Mouse (Mus musculus) midbrain, postnatal 0 days (tissue): ENCODE data around the gene Olfr1199. TPM values are rescaled to one million over a fixed set of nuclear protein-coding genes. Genes with fewer than 3 reads are reported as not detected.

ENCODE experiments used
- ATAC-seq: fragments of 200-750 bp; cut with Nextera tagmentation; 2 replicates; pipeline ENCODE4 v1.8.0; 2017; ENCODE audit warnings: moderate number of reproducible peaks, mild to moderate bottlenecking, moderate TSS enrichment, moderate library complexity; ENCODE audit not compliant: low FRiP score
- DNase-seq: peaks from one replicate; pipeline ENCODE4 v3.0.0-alpha.2; 2015; ENCODE audit warnings: low spot score
- H3K27ac ChIP-seq: fragments of 300-500 bp; sonication (generic); 2 replicates; pipeline ENCODE4 v1.5.1; 2014; ENCODE audit warnings: low read depth, mild to moderate bottlenecking, low read length, mixed read lengths
- H3K27me3 ChIP-seq: fragments of 300-500 bp; sonication (generic); 2 replicates; pipeline ENCODE4 v1.6.1; 2014; ENCODE audit warnings: low read length, control low read depth, mixed read lengths; ENCODE audit not compliant: insufficient read depth
- H3K36me3 ChIP-seq: fragments of 300-500 bp; sonication (generic); 2 replicates; pipeline ENCODE4 v1.6.1; 2014; ENCODE audit warnings: low read length, control low read depth, mixed read lengths; ENCODE audit not compliant: insufficient read depth
- H3K4me1 ChIP-seq: fragments of 300-500 bp; sonication (generic); 2 replicates; pipeline ENCODE4 v1.6.1; 2014; ENCODE audit warnings: mild to moderate bottlenecking, control low read depth, antibody characterized with exemption, low read length, mixed read lengths; ENCODE audit not compliant: insufficient read depth
- H3K4me2 ChIP-seq: fragments of 300-500 bp; sonication (generic); 2 replicates; pipeline ENCODE4 v1.6.1; 2014; ENCODE audit warnings: low read depth, mild to moderate bottlenecking, low read length, mixed read lengths; ENCODE audit not compliant: poor library complexity, severe bottlenecking
- H3K4me3 ChIP-seq: fragments of 300-500 bp; sonication (generic); 2 replicates; pipeline ENCODE4 v1.5.1; 2014; ENCODE audit warnings: low read depth, mild to moderate bottlenecking, low read length, moderate library complexity
- H3K9ac ChIP-seq: fragments of 300-500 bp; sonication (generic); replicated peaks from 2 replicates; pipeline ENCODE4 v1.6.1; 2014; ENCODE audit warnings: mild to moderate bottlenecking, low read length, moderate library complexity, mixed read lengths; ENCODE audit not compliant: poor library complexity, severe bottlenecking
- H3K9me3 ChIP-seq: fragments of 300-500 bp; sonication (generic); 2 replicates; pipeline ENCODE4 v1.6.1; 2016; ENCODE audit warnings: low read length, control low read depth
- CTCF ChIP-seq: IDR thresholded peaks from 2 replicates; pipeline ENCODE4 v1.5.1; 2016; ENCODE audit warnings: antibody characterized with exemption, mild to moderate bottlenecking
- WGBS: fragments of 180-500 bp; shearing (Covaris S2); extraction: QIAGEN DNeasy Blood & Tissue Kit; methylation state at CpG from one replicate; pipeline ENCODE4 v1.1.7; 2014; 5-methylcytosine and 5-hydroxymethylcytosine counted together
- polyA plus RNA-seq: library from polyadenylated mRNA; unstranded; fragments of >200 nt; fragmentation: Nextera tagmentation; extraction: Ambion mirVana; gene quantifications from 2 replicates; pipeline ENCODE4 v1.2.1, GENCODE M21; 2015
- total RNA-seq: library from RNA; depleted of rRNA; stranded (reverse); fragments of >200 nt; gene quantifications from 2 replicates; pipeline ENCODE4 v1.2.3, GENCODE M21; 2014; rRNA removed

Olfr1199 gene
- total RNA-seq (not detected in 2 replicates), polyA plus RNA-seq (not detected in 2 replicates)

DNA sequence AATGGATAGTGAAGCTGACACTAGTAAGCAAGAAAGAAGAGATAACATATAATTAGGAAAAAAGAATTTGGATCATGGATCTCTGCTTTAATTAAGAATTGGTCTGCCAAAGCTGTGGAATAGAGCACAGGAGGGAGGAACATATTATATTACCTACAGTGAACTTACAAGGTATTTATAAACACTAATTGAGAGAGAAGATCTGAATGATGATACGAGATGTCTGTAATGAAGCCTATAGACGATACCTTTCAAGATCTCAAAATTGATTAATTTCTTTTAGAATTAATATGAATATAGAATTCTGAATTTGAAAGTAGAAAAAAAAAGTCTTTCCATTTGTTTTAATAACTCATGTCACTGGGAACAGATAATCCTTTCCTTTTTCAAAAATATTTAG is at the start of gene Olfr1199:
Gene Olfr1199 (minus strand): TSS at position 101 of the 400 bp plus-strand sequence.
- no peak within 1 kb of the TSS for H3K27ac ChIP-seq
- TF ChIP-seq CTCF: no peak
- H3K9ac ChIP-seq: no peak within 1 kb of the TSS
- H3K4me1 ChIP-seq: no peaks in the 10 kb centered on the region
- 89% methylated on average over 2 of the region's 2 CpGs for WGBS
- H3K9me3 ChIP-seq: no peaks in the 10 kb centered on the region
- ATAC-seq (no peak), DNase-seq (no peak)
- no peaks in the 10 kb centered on the region for H3K27me3 ChIP-seq
- H3K4me3 ChIP-seq: no peak within 1 kb of the TSS
- H3K4me2 ChIP-seq: no peak within 1 kb of the TSS
- no peaks in the 10 kb centered on the region for H3K36me3 ChIP-seq

DNA sequence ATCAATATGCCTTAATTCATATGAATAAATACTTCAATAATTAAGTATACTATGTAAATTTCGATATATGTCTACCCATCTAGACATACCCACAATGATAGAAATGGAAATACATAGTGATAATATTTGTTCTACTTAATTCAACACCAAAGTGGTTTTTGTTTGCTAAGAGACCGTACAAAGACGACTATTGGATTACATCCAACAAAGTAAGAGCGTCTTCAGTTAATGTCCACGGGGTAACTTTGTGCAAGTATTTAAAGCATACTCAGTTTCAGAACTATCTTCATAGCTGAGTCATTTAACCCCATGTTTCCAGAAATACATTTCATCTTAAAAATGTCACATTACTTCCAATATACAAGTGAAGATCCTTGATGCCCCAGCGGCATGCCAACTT is 32.5 kb upstream of the Olfr1199 start, which contains the start of gene Olfr1201:
Gene Olfr1201 (plus strand): TSS at position 301 of the 400 bp plus-strand sequence.
- H3K4me3 ChIP-seq: no peak within 1 kb of the TSS
- 84% methylated on average over 6 of the region's 6 CpGs for WGBS
- no peaks in the 10 kb centered on the region for H3K27me3 ChIP-seq
- DNase-seq (no peak), ATAC-seq (no peak)
- H3K36me3 ChIP-seq: no peaks in the 10 kb centered on the region
- no peak within 1 kb of the TSS for H3K9ac ChIP-seq
- H3K27ac ChIP-seq: no peak within 1 kb of the TSS
- no peak for TF ChIP-seq CTCF
- H3K4me1 ChIP-seq: no peaks in the 10 kb centered on the region
- no peak within 1 kb of the TSS for H3K4me2 ChIP-seq
- H3K9me3 ChIP-seq: no peaks in the 10 kb centered on the region

DNA sequence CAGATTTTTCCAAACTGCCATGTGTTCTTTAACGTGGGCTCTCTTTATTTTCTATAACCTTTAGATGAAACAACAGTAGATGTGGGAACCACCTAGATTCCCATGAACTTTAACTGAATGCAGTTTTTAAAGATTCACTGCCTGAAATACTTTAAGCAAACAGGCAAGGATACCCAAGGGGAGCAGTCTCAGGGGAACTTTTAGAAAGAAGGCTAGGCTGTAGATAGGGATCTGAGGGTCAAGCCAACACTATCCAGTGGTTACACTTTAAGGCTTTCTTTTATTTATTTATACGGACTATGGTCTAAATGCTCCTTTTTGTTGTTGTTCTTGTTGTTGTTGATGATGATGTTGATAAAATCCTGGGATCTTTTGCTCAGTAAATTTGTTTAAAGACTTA is 10.1 kb upstream of the Olfr1199 start, which contains the start of gene Olfr1200:
Gene Olfr1200 (minus strand): TSS at position 101 of the 400 bp plus-strand sequence.
- H3K27ac ChIP-seq: no peak within 1 kb of the TSS
- H3K36me3 ChIP-seq: no peaks in the 10 kb centered on the region
- WGBS: 81% methylated on average over 2 of the region's 2 CpGs
- TF ChIP-seq CTCF: no peak
- no peaks in the 10 kb centered on the region for H3K4me1 ChIP-seq
- no peaks in the 10 kb centered on the region for H3K9me3 ChIP-seq
- ATAC-seq: no peak
- H3K9ac ChIP-seq: no peak within 1 kb of the TSS
- H3K27me3 ChIP-seq: no peaks in the 10 kb centered on the region
- no peak within 1 kb of the TSS for H3K4me3 ChIP-seq
- no peak for DNase-seq
- no peak within 1 kb of the TSS for H3K4me2 ChIP-seq

DNA sequence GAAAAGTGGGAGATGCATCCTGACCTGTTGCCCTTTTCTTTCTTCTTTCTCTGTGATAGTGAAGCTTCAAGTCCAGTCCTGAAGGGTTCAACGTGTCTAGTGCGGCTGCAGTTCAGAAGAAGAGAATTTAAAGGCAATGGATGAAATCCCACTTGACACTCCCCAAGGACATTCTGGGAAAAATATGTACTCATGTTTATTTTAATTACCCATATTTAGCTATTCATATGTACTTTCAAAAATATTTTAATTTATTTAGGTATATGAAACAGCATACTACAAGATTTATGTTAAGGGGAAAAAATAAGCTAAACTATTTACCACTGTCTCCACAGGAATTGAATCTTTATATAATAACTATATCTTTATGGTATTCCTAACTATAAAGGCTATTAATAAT is 9.0 kb downstream of the Olfr1199 start, which contains the start of gene Olfr1198:
Gene Olfr1198 (minus strand): TSS at position 101 of the 400 bp plus-strand sequence.
- Histone ChIP-seq H3K9me3 (no peaks in the 10 kb centered on the region), H3K4me1 (no peaks in the 10 kb centered on the region)
- WGBS: 87% methylated on average over 2 of the region's 2 CpGs

DNA sequence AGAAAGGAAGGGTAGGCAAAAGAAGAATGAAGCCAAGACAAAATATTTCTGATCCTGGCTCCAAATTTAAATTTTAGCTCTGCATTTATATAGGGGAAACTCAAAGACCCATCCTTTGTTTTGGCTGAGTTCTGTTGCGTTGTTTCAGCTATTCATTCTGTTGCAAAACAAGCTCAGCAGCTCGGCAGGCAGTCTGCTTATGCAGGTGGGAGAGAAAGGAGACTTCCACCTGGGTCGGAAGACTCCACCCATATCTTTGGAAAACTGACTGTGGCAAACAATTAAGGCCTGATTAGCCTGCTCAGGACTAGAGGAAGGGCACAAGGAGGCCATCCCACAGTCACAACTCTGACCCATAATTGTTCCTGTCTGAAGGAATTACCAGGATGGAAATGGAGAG is 16.9 kb downstream of the Olfr1199 start:
- Histone ChIP-seq H3K4me1 (no peaks in the 10 kb centered on the region), H3K27me3 (no peaks in the 10 kb centered on the region), H3K27ac (no peak overlapping the region), H3K9ac (no peak overlapping the region), H3K36me3 (no peaks in the 10 kb centered on the region), H3K9me3 (no peaks in the 10 kb centered on the region), H3K4me3 (no peak overlapping the region), H3K4me2 (no peak overlapping the region)
- no peak for TF ChIP-seq CTCF
- WGBS: 64% methylated on average over 3 of the region's 3 CpGs
- no peak for DNase-seq
- ATAC-seq: no peak

More for the DNA sequence above, 9.0 kb downstream of the Olfr1199 start, which contains the start of gene Olfr1198:
- no peak within 1 kb of the TSS for H3K9ac ChIP-seq
- no peak for TF ChIP-seq CTCF
- H3K4me3 ChIP-seq: no peak within 1 kb of the TSS
- DNase-seq: no peak
- no peak within 1 kb of the TSS for H3K4me2 ChIP-seq
- no peak for ATAC-seq
- no peaks in the 10 kb centered on the region for H3K27me3 ChIP-seq
- H3K27ac ChIP-seq: no peak within 1 kb of the TSS
- no peaks in the 10 kb centered on the region for H3K36me3 ChIP-seq

DNA sequence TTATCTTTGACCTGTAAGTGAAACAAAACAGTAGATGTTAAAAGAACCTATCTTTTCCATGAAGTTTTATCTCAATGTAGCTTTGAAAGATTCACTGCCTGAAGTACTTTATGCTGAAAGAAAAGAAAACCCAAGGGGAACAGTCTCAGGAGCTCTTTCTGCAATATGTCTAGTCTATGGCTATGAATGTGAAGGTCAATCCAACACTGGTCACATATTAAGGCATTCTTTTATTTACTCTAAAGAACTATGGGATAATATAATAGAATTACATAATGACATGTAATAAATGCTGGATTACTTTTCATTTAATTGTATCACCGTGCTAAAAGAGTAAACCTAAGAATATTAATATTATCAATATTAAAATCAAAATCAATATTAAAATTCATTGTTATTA is 28.0 kb downstream of the Olfr1199 start, which contains the start of gene Olfr1197:
Gene Olfr1197 (minus strand): TSS at position 101 of the 400 bp plus-strand sequence.
- WGBS: 85% methylated on average over 1 of the region's 1 CpGs
- Histone ChIP-seq H3K27me3 (no peaks in the 10 kb centered on the region), H3K9me3 (no peaks in the 10 kb centered on the region), H3K36me3 (no peaks in the 10 kb centered on the region), H3K4me3 (no peak within 1 kb of the TSS), H3K4me2 (no peak within 1 kb of the TSS), H3K27ac (no peak within 1 kb of the TSS), H3K4me1 (no peaks in the 10 kb centered on the region), H3K9ac (no peak within 1 kb of the TSS)
- TF ChIP-seq CTCF: no peak
- DNase-seq: no peak
- ATAC-seq: no peak
